Mouse (Mus musculus): Measurements from ENCODE around the gene Otud4. TPM values are rescaled to one million over a fixed set of nuclear protein-coding genes. Genes with fewer than 3 reads are reported as not detected.

Otud4 gene
- polyA plus RNA-seq, 1 experiment from 2014 or later = 8.0 TPM

GRCm38 (mm10) chr8:79635491-79635890, 3.9 kb upstream of the Otud4 start:
- H3K4me2 ChIP-seq (replicated peaks; ENCODE audit: low read depth, low read length) = no peak overlapping the region
- TF ChIP-seq CTCF (IDR thresholded peaks at IDR 0.05) (no peak), EP300 (IDR thresholded peaks at IDR 0.05) (no peak)
- no peaks in the 10 kb centered on the region for H3K9me3 ChIP-seq (ENCODE audit: low read length)
- H3K27ac ChIP-seq (ENCODE audit: low read length) = no peak overlapping the region
- no peaks in the 10 kb centered on the region for H3K27me3 ChIP-seq (replicated peaks; ENCODE audit: insufficient read depth, low read length)
- no peaks in the 10 kb centered on the region for H3K4me1 ChIP-seq (ENCODE audit: insufficient read depth, low read depth, low read length)
- H3K36me3 ChIP-seq (ENCODE audit: insufficient read depth, low read length) = no peaks in the 10 kb centered on the region
- ATAC-seq (no peak), DNase-seq (ENCODE audit: low spot score) (no peak)
- WGBS = 100% methylated on average over 1 of the region's 1 CpGs
- H3K9ac ChIP-seq (replicated peaks; ENCODE audit: low read depth) = no peak overlapping the region
- H3K4me3 ChIP-seq (ENCODE audit: low read depth, low read length) = no peak overlapping the region

GRCm38 (mm10) chr8:79636151-79636550, 3.3 kb upstream of the Otud4 start:
- Histone ChIP-seq H3K4me2 (replicated peaks; ENCODE audit: low read depth, low read length) (no peak overlapping the region), H3K27me3 (replicated peaks; ENCODE audit: insufficient read depth, low read length) (no peaks in the 10 kb centered on the region), H3K9ac (replicated peaks; ENCODE audit: low read depth) (no peak overlapping the region), H3K36me3 (ENCODE audit: insufficient read depth, low read length) (no peaks in the 10 kb centered on the region), H3K9me3 (ENCODE audit: low read length) (no peaks in the 10 kb centered on the region), H3K4me1 (ENCODE audit: insufficient read depth, low read depth, low read length) (peaks cover 3% of the 10 kb centered on the region), H3K4me3 (ENCODE audit: low read depth, low read length) (no peak overlapping the region), H3K27ac (ENCODE audit: low read length) (no peak overlapping the region)
- DNase-seq (ENCODE audit: low spot score) = no peak
- WGBS = 39% methylated on average over 1 of the region's 1 CpGs
- TF ChIP-seq CTCF (IDR thresholded peaks at IDR 0.05) (no peak), EP300 (IDR thresholded peaks at IDR 0.05) (no peak)
- ATAC-seq = no peak

GRCm38 (mm10) chr8:79637237-79637636, 2.2 kb upstream of the Otud4 start:
- H3K27me3 ChIP-seq (replicated peaks; ENCODE audit: insufficient read depth, low read length) = no peaks in the 10 kb centered on the region
- H3K36me3 ChIP-seq (ENCODE audit: insufficient read depth, low read length) = no peaks in the 10 kb centered on the region
- DNase-seq (ENCODE audit: low spot score) (no peak), ATAC-seq (no peak)
- H3K4me3 ChIP-seq (ENCODE audit: low read depth, low read length) = no peak overlapping the region
- no peak overlapping the region for H3K9ac ChIP-seq (replicated peaks; ENCODE audit: low read depth)
- no peaks in the 10 kb centered on the region for H3K9me3 ChIP-seq (ENCODE audit: low read length)
- no peak overlapping the region for H3K27ac ChIP-seq (ENCODE audit: low read length)
- peaks cover 7% of the 10 kb centered on the region for H3K4me1 ChIP-seq (ENCODE audit: insufficient read depth, low read depth, low read length)
- TF ChIP-seq CTCF (IDR thresholded peaks at IDR 0.05) = no peak
- 73% methylated on average over 3 of the region's 3 CpGs for WGBS
- H3K4me2 ChIP-seq (replicated peaks; ENCODE audit: low read depth, low read length) = no peak overlapping the region

- peak; percentile 56 for DNase-seq (ENCODE audit: low spot score)
Observed at GRCm38 (mm10) chr8:79638001-79638706, 1.3 kb upstream of the Otud4 start.

GRCm38 (mm10) chr8:79638707-79639549, 490 bp upstream of the Otud4 start:
- H3K27me3 ChIP-seq (replicated peaks; ENCODE audit: insufficient read depth, low read length) = no peaks in the 10 kb centered on the region
- H3K4me1 ChIP-seq (ENCODE audit: insufficient read depth, low read depth, low read length) = peaks cover 10% of the 10 kb centered on the region
- TF ChIP-seq EP300 (IDR thresholded peaks at IDR 0.05) = no peak
- TF ChIP-seq CTCF (IDR thresholded peaks at IDR 0.05) = no peak
- peak overlapping the region; percentile 97 for H3K27ac ChIP-seq (ENCODE audit: low read length)
- H3K9ac ChIP-seq (replicated peaks; ENCODE audit: low read depth) = peak overlapping the region; percentile 81
- ATAC-seq = peak; percentile 99
- no peaks in the 10 kb centered on the region for H3K9me3 ChIP-seq (ENCODE audit: low read length)
- WGBS = 3% methylated on average over 64 of the region's 77 CpGs
- H3K36me3 ChIP-seq (ENCODE audit: insufficient read depth, low read length) = no peaks in the 10 kb centered on the region
- peak overlapping the region; percentile 80 for H3K4me2 ChIP-seq (replicated peaks; ENCODE audit: low read depth, low read length)
- DNase-seq (ENCODE audit: low spot score) = peak; percentile 100
- peak overlapping the region; percentile 87 for H3K4me3 ChIP-seq (ENCODE audit: low read depth, low read length)

More at GRCm38 (mm10) chr8:79638001-79638706, 1.3 kb upstream of the Otud4 start:
- TF ChIP-seq EP300 (IDR thresholded peaks at IDR 0.05) (0 out of 2 replicates have a peak, but pooled peaks have one; percentile 15), CTCF (IDR thresholded peaks at IDR 0.05) (no peak)
- H3K9ac ChIP-seq (replicated peaks; ENCODE audit: low read depth) = peak overlapping the region; percentile 34; the same call in 1 of the 2 replicates
- H3K27me3 ChIP-seq (replicated peaks; ENCODE audit: insufficient read depth, low read length) = no peaks in the 10 kb centered on the region
- H3K36me3 ChIP-seq (ENCODE audit: insufficient read depth, low read length) = no peaks in the 10 kb centered on the region
- 3% methylated on average over 11 of the region's 11 CpGs for WGBS
- H3K4me3 ChIP-seq (ENCODE audit: low read depth, low read length) = peak overlapping the region; percentile 87
- no peak for ATAC-seq
- H3K4me1 ChIP-seq (ENCODE audit: insufficient read depth, low read depth, low read length) = peaks cover 10% of the 10 kb centered on the region
- H3K4me2 ChIP-seq (replicated peaks; ENCODE audit: low read depth, low read length) = peak overlapping the region; percentile 74
- H3K9me3 ChIP-seq (ENCODE audit: low read length) = no peaks in the 10 kb centered on the region
- peak overlapping the region; percentile 82 for H3K27ac ChIP-seq (ENCODE audit: low read length)

- Histone ChIP-seq H3K9me3 (ENCODE audit: low read length) (no peaks in the 10 kb centered on the region), H3K36me3 (ENCODE audit: insufficient read depth, low read length) (no peaks in the 10 kb centered on the region), H3K27ac (ENCODE audit: low read length) (no peak overlapping the region), H3K4me2 (replicated peaks; ENCODE audit: low read depth, low read length) (peak overlapping the region; percentile 80), H3K27me3 (replicated peaks; ENCODE audit: insufficient read depth, low read length) (no peaks in the 10 kb centered on the region), H3K9ac (replicated peaks; ENCODE audit: low read depth) (no peak overlapping the region), H3K4me1 (ENCODE audit: insufficient read depth, low read depth, low read length) (peaks cover 10% of the 10 kb centered on the region), H3K4me3 (ENCODE audit: low read depth, low read length) (peak overlapping the region; percentile 11; the same call in 1 of the 2 replicates)
- ATAC-seq (no peak), DNase-seq (ENCODE audit: low spot score) (no peak)
- no peak for TF ChIP-seq CTCF (IDR thresholded peaks at IDR 0.05)
- WGBS = 6% methylated on average over 1 of the region's 1 CpGs
Observed at GRCm38 (mm10) chr8:79641119-79641518, 1.7 kb downstream of the Otud4 start.
